Mouse (Mus musculus): ENCODE measurements at regions not wholly inside any gene's neighbourhood (a gene's known extent, or its start where the extent isn't known, plus 50 kb on each side); places are given as distances from the start of the nearest gene placed in this dataset.

DNA sequence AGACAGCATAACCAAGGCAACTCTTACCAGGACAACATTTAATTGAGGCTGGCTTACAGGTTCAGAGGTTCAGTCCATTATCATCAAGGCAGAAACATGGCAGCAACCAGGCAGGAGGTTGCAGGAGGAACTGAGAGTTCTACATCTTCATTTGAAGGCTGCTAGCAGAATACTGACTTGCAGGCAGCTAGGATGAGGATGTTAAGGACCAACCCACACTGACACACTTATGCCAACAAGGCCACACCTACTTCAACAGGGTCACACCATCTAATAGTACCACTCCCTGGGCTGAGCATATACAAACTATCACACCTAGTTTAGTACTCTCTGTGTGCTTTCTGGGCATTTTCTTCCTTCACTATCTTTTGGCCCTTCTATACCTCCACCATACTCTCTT is 131.8 kb downstream of the Phf3 start:
- TF ChIP-seq CTCF (IDR thresholded peaks at IDR 0.05; ENCODE audit: low read depth) (no peak), EP300 (IDR thresholded peaks at IDR 0.05; ENCODE audit: low read depth) (no peak)
